Mouse (Mus musculus): ENCODE results near the gene Lrp10.

GRCm38 (mm10) chr14:54433941-54434531, 29.9 kb upstream of the Lrp10 start:
- TF ChIP-seq CTCF (conservative IDR thresholded peaks at IDR 0.05; ENCODE audit: low read length) (no peak), POU5F1 (IDR thresholded peaks at IDR 0.05; ENCODE audit: borderline replicate concordance, low read length) (no peak), NANOG (IDR thresholded peaks at IDR 0.05; ENCODE audit: borderline replicate concordance, low read length) (no peak)

All from E14TG2a.4 (cell line).